Comparison of ENCODE assay signal across 16 mouse cellular contexts in genomic region chr6:125175469-125175868, GRCm38 (mm10).
"Had no signal": no experiment of that assay in that cellular context is flagged by ENCODE, and none has a peak within 500 bp of the region (broad histone marks: within the 10 kb centered on the region; RNA-seq: fewer than 3 reads in every experiment).

No protein-coding gene starts in this region.

- DNase-seq: lung, adult 18-20 months; lung, postnatal 14 days; lung, postnatal 36 days; right cerebral cortex, postnatal 14 days; thymus, adult 2 months; thymus, postnatal 14 days; thymus, postnatal 36 days had no signal

- H3K27ac ChIP-seq: liver, embryonic 14.5 days; lung, embryonic 15.5 days; macrophage; midbrain, embryonic 13.5 days; midbrain, embryonic 15.5 days; neural tube, embryonic 12.5 days; stomach, embryonic 15.5 days; stomach, postnatal 0 days had no signal

- H3K4me1 ChIP-seq: lung, embryonic 15.5 days; megakaryocyte, embryonic 14.5 days; midbrain, embryonic 13.5 days; midbrain, embryonic 15.5 days; neural tube, embryonic 12.5 days; stomach, embryonic 15.5 days had no signal

- H3K27me3 ChIP-seq: lung, embryonic 15.5 days; megakaryocyte, embryonic 14.5 days; midbrain, embryonic 13.5 days; midbrain, embryonic 15.5 days; neural tube, embryonic 12.5 days; stomach, embryonic 15.5 days had no signal

- H3K9me3 ChIP-seq: lung, embryonic 15.5 days; megakaryocyte, embryonic 14.5 days; midbrain, embryonic 13.5 days; midbrain, embryonic 15.5 days; neural tube, embryonic 12.5 days; stomach, embryonic 15.5 days had no signal

- H3K9ac ChIP-seq: liver, embryonic 14.5 days; lung, embryonic 15.5 days; midbrain, embryonic 13.5 days; midbrain, embryonic 15.5 days; neural tube, embryonic 12.5 days; stomach, embryonic 15.5 days had no signal

- H3K4me3 ChIP-seq: lung, embryonic 15.5 days; megakaryocyte, embryonic 14.5 days; midbrain, embryonic 13.5 days; midbrain, embryonic 15.5 days; neural tube, embryonic 12.5 days; stomach, embryonic 15.5 days had no signal
